ENCODE assay signal across 17 mouse cellular contexts in the genomic region with DNA sequence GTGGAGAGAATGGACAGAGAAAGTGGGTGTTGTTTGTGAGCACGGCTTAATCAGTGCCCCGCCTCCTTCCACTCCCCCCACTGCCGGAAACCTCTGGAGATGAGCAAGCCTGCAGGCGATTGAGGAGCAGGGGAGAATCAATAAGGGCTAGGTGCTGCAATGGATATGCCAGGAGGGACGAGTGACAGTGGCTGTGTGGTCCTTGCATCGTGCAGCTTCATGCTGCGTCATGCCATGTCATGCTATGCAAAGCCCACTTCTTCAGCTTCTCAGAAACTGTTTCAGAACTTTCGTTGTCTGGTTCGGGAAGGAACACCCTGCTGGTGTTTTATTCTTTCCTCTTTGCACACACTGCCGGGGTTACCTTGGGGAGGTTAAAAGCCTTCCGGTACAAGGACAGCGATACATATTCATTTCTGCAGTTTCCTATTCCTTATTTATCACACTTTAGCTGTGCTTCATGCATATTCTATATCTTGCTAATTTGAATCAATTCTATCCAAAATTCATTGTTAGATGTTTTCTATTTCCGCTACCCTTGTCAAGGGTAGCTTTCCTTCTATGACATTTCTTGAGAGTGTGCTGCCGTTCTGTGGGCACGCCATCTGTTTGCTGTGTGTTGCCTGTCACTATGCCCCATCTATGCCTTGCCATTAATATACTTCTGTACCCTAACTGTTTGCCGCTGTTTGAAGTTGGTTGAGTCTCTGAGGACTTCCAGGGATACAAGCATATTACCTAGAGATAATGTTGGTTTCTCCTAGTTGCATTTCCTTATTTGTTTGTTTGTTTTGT.
A peak's percentile ranks its signal among the peaks of the same experiment; 100 is the strongest.
DNase-seq lines count a peak whose midpoint lies in the region; ATAC-seq lines count a peak whose summit lies in the region.
"Had no signal": no experiment of that assay in that cellular context is flagged by ENCODE, and none has a peak within 500 bp of the region (broad histone marks: within the 10 kb centered on the region; RNA-seq: fewer than 3 reads in every experiment).

No protein-coding gene starts in this region.

- no peaks in the 10 kb centered on the region for H3K4me1 ChIP-seq in forebrain, embryonic 14.5 days (ENCODE audit: control insufficient read depth, insufficient read depth, low read length)
- H3K4me1 ChIP-seq in forebrain, embryonic 12.5 days, result no peaks in the 10 kb centered on the region
- H3K4me1 ChIP-seq: neural tube, embryonic 13.5 days had no signal

- H3K4me2 ChIP-seq in forebrain, embryonic 14.5 days (ENCODE audit: low read length), result no peak overlapping the region
- no peak overlapping the region for H3K4me2 ChIP-seq in forebrain, embryonic 12.5 days
- H3K4me2 ChIP-seq: neural tube, embryonic 13.5 days had no signal

- no peak overlapping the region for H3K4me3 ChIP-seq in forebrain, embryonic 14.5 days (ENCODE audit: low read depth, low read length)
- H3K4me3 ChIP-seq in forebrain, embryonic 12.5 days (replicated peaks), result no peak overlapping the region
- H3K4me3 ChIP-seq: layer of hippocampus, adult 2 months; neural tube, embryonic 13.5 days had no signal

- no peak for ATAC-seq in forebrain, embryonic 14.5 days
- no peak for ATAC-seq in forebrain, embryonic 12.5 days (ENCODE audit: low FRiP score)
- ATAC-seq in hematopoietic stem cell, adult 5-6 weeks (replicated peaks in 1 of 2; ENCODE audit: insufficient read depth in 1 of 2, low FRiP score in 2 of 2, low TSS enrichment in 1 of 2, low read depth in 1 of 2, poor library complexity in 2 of 2, severe bottlenecking in 2 of 2), result 0 out of 4 replicates have a peak, but pooled peaks have one; percentile 39 to 42
- ATAC-seq in neutrophil, adult 5-6 weeks (ENCODE audit: extremely low read depth, insufficient number of reproducible peaks, low FRiP score, poor library complexity, severe bottlenecking), result 0 out of 2 replicates have a peak, but pooled peaks have one; percentile 16
- ATAC-seq: lung, postnatal 0 days had no signal

- intact Hi-C loops in heart, postnatal 10 days (cut with DNase I), result no loop called here

- peak; percentile 31 for DNase-seq in forebrain, embryonic 14.5 days (ENCODE audit: low spot score)
- peak; percentile 8 for DNase-seq in right cerebral cortex, postnatal 4 days
- DNase-seq in right cerebral cortex, adult 2 months (ENCODE audit: low spot score in 2 of 2), result no peak
- DNase-seq in heart, postnatal 10 days, result no peak
- no peak for DNase-seq in kidney, postnatal 10 days
- DNase-seq: adrenal gland, adult 2 months; B cell, adult 2 months; cerebellum, adult 2 months; gastrocnemius, postnatal 10 days; heart, postnatal 14 days had no signal

- H3K27me3 ChIP-seq in forebrain, embryonic 14.5 days (replicated peaks; ENCODE audit: control insufficient read depth, insufficient read depth, low read length), result no peaks in the 10 kb centered on the region
- H3K27me3 ChIP-seq in forebrain, embryonic 12.5 days, result no peaks in the 10 kb centered on the region
- H3K27me3 ChIP-seq: neural tube, embryonic 13.5 days had no signal

- H3K9me3 ChIP-seq in forebrain, embryonic 14.5 days (replicated peaks; ENCODE audit: control insufficient read depth, low read length), result no peaks in the 10 kb centered on the region
- H3K9me3 ChIP-seq in forebrain, embryonic 12.5 days, result 0 out of 2 replicates have a peak, but pooled peaks cover 6% of the 10 kb centered on the region

- H3K36me3 ChIP-seq in forebrain, embryonic 14.5 days (ENCODE audit: control insufficient read depth, insufficient read depth, low read length), result no peaks in the 10 kb centered on the region
- H3K36me3 ChIP-seq in forebrain, embryonic 12.5 days (replicated peaks), result no peaks in the 10 kb centered on the region
- H3K36me3 ChIP-seq: G1E; neural tube, embryonic 13.5 days had no signal

- H3K27ac ChIP-seq in forebrain, embryonic 14.5 days (ENCODE audit: low read depth, low read length), result no peak overlapping the region
- H3K27ac ChIP-seq in forebrain, embryonic 12.5 days, result no peak overlapping the region
- H3K27ac ChIP-seq: layer of hippocampus, adult 2 months; neural tube, embryonic 13.5 days had no signal

- no peak overlapping the region for H3K9ac ChIP-seq in forebrain, embryonic 14.5 days (ENCODE audit: low read length)
- H3K9ac ChIP-seq in forebrain, embryonic 12.5 days, result no peak overlapping the region
- H3K9ac ChIP-seq: neural tube, embryonic 13.5 days had no signal

- 58% methylated on average over 16 of the region's 16 CpGs for WGBS in forebrain, embryonic 14.5 days
- 62% methylated on average over 16 of the region's 16 CpGs for WGBS in forebrain, embryonic 12.5 days

Comparison
In these comparisons a context has a peak if more than half of its experiments do, and no peak if none do; other contexts are left out.
1. DNase-seq: peak in forebrain, embryonic 14.5 days (single experiment) and right cerebral cortex, postnatal 4 days (single experiment); none in right cerebral cortex, adult 2 months (0 of 2), heart, postnatal 10 days (0 of 2) and kidney, postnatal 10 days (single experiment).
2. ATAC-seq: peak in hematopoietic stem cell, adult 5-6 weeks (2 of 2) and neutrophil, adult 5-6 weeks (single experiment); none in forebrain, embryonic 14.5 days (single experiment) and forebrain, embryonic 12.5 days (single experiment).